Mouse (Mus musculus) ES-E14 (cell line): ENCODE results near the gene Rbm3. TPM values are rescaled to one million over a fixed set of nuclear protein-coding genes. Genes with fewer than 3 reads are reported as not detected.

Source experiments
- DNase-seq: peaks from one replicate; pipeline ENCODE4 v3.0.0-alpha.2; 2013; ENCODE audit warnings: low read depth, low spot score
- H3K27ac ChIP-seq: 2 replicates; pipeline ENCODE4 v1.5.1; 2012; ENCODE audit warnings: low read depth, mild to moderate bottlenecking, low read length, moderate library complexity, mixed read lengths; ENCODE audit not compliant: poor library complexity, insufficient read depth, severe bottlenecking
- H3K36me3 ChIP-seq: 2 replicates; pipeline ENCODE4 v1.6.1; 2012; ENCODE audit warnings: mild to moderate bottlenecking, low read length, moderate library complexity, mixed read lengths; ENCODE audit not compliant: control insufficient read depth, poor library complexity, insufficient read depth, severe bottlenecking
- H3K4me1 ChIP-seq, 2 experiments: fragments of 150-350 bp in 1 of 2; sonication (generic) in 1 of 2; 2 replicates each; pipeline ENCODE4 v1.6.1; 2012; ENCODE audit warnings: low read length in 2 of 2, mild to moderate bottlenecking in 1 of 2, mixed read lengths in 1 of 2; ENCODE audit not compliant: control insufficient read depth in 2 of 2, insufficient read depth in 2 of 2, poor library complexity in 1 of 2
- H3K4me3 ChIP-seq, 2 experiments: fragments of 150-350 bp in 1 of 2; sonication (generic) in 1 of 2; 2 replicates each; pipeline ENCODE4 v1.5.1; 2012; ENCODE audit warnings: low read length in 2 of 2, low read depth in 1 of 2, mild to moderate bottlenecking in 1 of 2, mixed read lengths in 1 of 2; ENCODE audit not compliant: insufficient read depth in 1 of 2, poor library complexity in 1 of 2, severe bottlenecking in 1 of 2
- H3K9ac ChIP-seq: 2 replicates; pipeline ENCODE4 v1.6.1; 2012; ENCODE audit warnings: low read depth, mild to moderate bottlenecking, low read length, mixed read lengths; ENCODE audit not compliant: poor library complexity, insufficient read depth, severe bottlenecking
- H3K9me3 ChIP-seq: fragments of 150-350 bp; sonication (generic); 2 replicates; pipeline ENCODE4 v1.6.1; 2012; ENCODE audit warnings: low read depth, mild to moderate bottlenecking, low read length; ENCODE audit not compliant: control insufficient read depth, insufficient read depth
- CHD2 ChIP-seq: IDR thresholded peaks from 2 replicates; pipeline ENCODE4 v1.6.1; 2014; ENCODE audit warnings: mild to moderate bottlenecking, low read depth, low read length, inconsistent platforms
- HCFC1 ChIP-seq: IDR thresholded peaks from 2 replicates; pipeline ENCODE4 v1.6.1; 2012; ENCODE audit warnings: low read length, inconsistent platforms, borderline replicate concordance; ENCODE audit not compliant: insufficient read depth
- MAFK ChIP-seq: IDR thresholded peaks from 2 replicates; pipeline ENCODE4 v1.6.1; 2014; ENCODE audit warnings: mild to moderate bottlenecking, low read depth, low read length, inconsistent platforms; ENCODE audit not compliant: insufficient read depth
- ZC3H11A ChIP-seq: IDR thresholded peaks from 2 replicates; pipeline ENCODE4 v1.6.1; 2012; ENCODE audit warnings: low read depth, mild to moderate bottlenecking, inconsistent platforms, low read length, borderline replicate concordance
- ZNF384 ChIP-seq: IDR thresholded peaks from 2 replicates; pipeline ENCODE4 v1.6.1; 2012; ENCODE audit warnings: low read depth, low read length, inconsistent platforms
- in situ Hi-C, 2 experiments: fragments of 600-800 bp; cut with MboI; formaldehyde crosslinking; loops; one replicate each; pipeline ENCODE4 v1.15.1; 2025; ENCODE audit warnings: low sequenced_read_pairs in 2 of 2, inconsistent platforms in 1 of 2; ENCODE audit not compliant: unreplicated experiment in 2 of 2
- total RNA-seq: library from RNA; depleted of rRNA; stranded (reverse); fragments of 300-350 nt; gene quantifications from 2 replicates; pipeline ENCODE4 v1.2.3, GENCODE M21; 2012

The Rbm3 gene
- total RNA-seq, 1 experiment = 423 TPM

GRCm38 (mm10) chrX:8125235-8125634 lies 20.4 kb downstream of the Rbm3 start:
- no peak for TF ChIP-seq ZC3H11A
- no peak for TF ChIP-seq CHD2
- no peak for TF ChIP-seq ZNF384
- TF ChIP-seq MAFK = no peak
- no peak for TF ChIP-seq HCFC1
- no peak for DNase-seq
- Histone ChIP-seq H3K4me1 (no peaks in the 10 kb centered on the region), H3K36me3 (peaks cover 8% of the 10 kb centered on the region; the same call in 1 of the 2 replicates), H3K9ac (no peak overlapping the region), H3K27ac (no peak overlapping the region), H3K4me3 (no peak overlapping the region), H3K9me3 (no peaks in the 10 kb centered on the region)
- in situ Hi-C loops = no loop called here

GRCm38 (mm10) chrX:8123821-8124470 lies 21.7 kb downstream of the Rbm3 start:
- no peak overlapping the region for H3K9ac ChIP-seq
- no peak overlapping the region for H3K27ac ChIP-seq
- peaks cover 5% of the 10 kb centered on the region; the same call in 1 of the 2 replicates for H3K36me3 ChIP-seq
- H3K9me3 ChIP-seq = no peaks in the 10 kb centered on the region
- no peak overlapping the region for H3K4me3 ChIP-seq
- H3K4me1 ChIP-seq = no peaks in the 10 kb centered on the region
- in situ Hi-C loops = no loop called here
- TF ChIP-seq HCFC1 = no peak
- no peak for TF ChIP-seq ZNF384
- no peak for TF ChIP-seq ZC3H11A
- TF ChIP-seq CHD2 = no peak
- no peak for TF ChIP-seq MAFK
- no peak for DNase-seq

- no peak overlapping the region for H3K27ac ChIP-seq
- no peak overlapping the region for H3K4me3 ChIP-seq
- H3K4me1 ChIP-seq = no peaks in the 10 kb centered on the region
- no peaks in the 10 kb centered on the region for H3K9me3 ChIP-seq
- DNase-seq = no peak
- H3K9ac ChIP-seq = no peak overlapping the region
- TF ChIP-seq CHD2 = no peak
- no peak for TF ChIP-seq ZNF384
- no peak for TF ChIP-seq ZC3H11A
- no peak for TF ChIP-seq MAFK
- TF ChIP-seq HCFC1 = no peak
- H3K36me3 ChIP-seq = no peaks in the 10 kb centered on the region
- in situ Hi-C loops = no loop called here
Measured at GRCm38 (mm10) chrX:8117264-8117663, 28.4 kb downstream of the Rbm3 start.

- Histone ChIP-seq H3K27ac (no peak overlapping the region), H3K4me3 (no peak overlapping the region), H3K4me1 (no peaks in the 10 kb centered on the region), H3K36me3 (no peaks in the 10 kb centered on the region), H3K9me3 (no peaks in the 10 kb centered on the region), H3K9ac (no peak overlapping the region)
- TF ChIP-seq ZC3H11A = no peak
- TF ChIP-seq MAFK = no peak
- TF ChIP-seq HCFC1 = no peak
- TF ChIP-seq CHD2 = no peak
- TF ChIP-seq ZNF384 = no peak
- in situ Hi-C loops = no loop called here
- no peak for DNase-seq
Measured at GRCm38 (mm10) chrX:8115275-8115674, 30.4 kb downstream of the Rbm3 start.

- H3K36me3 ChIP-seq = no peaks in the 10 kb centered on the region
- H3K4me3 ChIP-seq = no peak overlapping the region
- TF ChIP-seq ZNF384 = no peak
- no peak for TF ChIP-seq ZC3H11A
- no peak for TF ChIP-seq HCFC1
- TF ChIP-seq CHD2 = no peak
- TF ChIP-seq MAFK = no peak
- H3K27ac ChIP-seq = no peak overlapping the region
- no peaks in the 10 kb centered on the region for H3K9me3 ChIP-seq
- in situ Hi-C loops = no loop called here
- no peak for DNase-seq
- H3K9ac ChIP-seq = no peak overlapping the region
- no peaks in the 10 kb centered on the region; a peak in 1 of 4 replicates for H3K4me1 ChIP-seq
Measured at GRCm38 (mm10) chrX:8105019-8105418, 40.7 kb downstream of the Rbm3 start.
